Mouse (Mus musculus) neural tube, embryonic 10.5 days (tissue): Measurements from ENCODE around the gene Myo1d.

Source experiments
- DNase-seq: peaks from one replicate; pipeline ENCODE4 v3.0.0-alpha.2; 2017; ENCODE audit warnings: low spot score; ENCODE audit errors: extremely low spot score

The Myo1d gene

GRCm38 (mm10) chr11:80622233-80623037, 157.4 kb downstream of the Myo1d start:
- DNase-seq, result peak; percentile 39

- DNase-seq, result no peak
These were observed 164.7 kb downstream of the Myo1d start for GRCm38 (mm10) chr11:80614949-80615725.

GRCm38 (mm10) chr11:80614418-80614817, 165.4 kb downstream of the Myo1d start:
- DNase-seq, result no peak

GRCm38 (mm10) chr11:80613534-80613933, 166.3 kb downstream of the Myo1d start:
- peak; percentile 71 for DNase-seq

- peak; percentile 54 for DNase-seq
These were observed 177.0 kb downstream of the Myo1d start for GRCm38 (mm10) chr11:80602707-80603441.

- DNase-seq, result no peak
These were observed 177.8 kb downstream of the Myo1d start for GRCm38 (mm10) chr11:80602041-80602458.

- no peak for DNase-seq
These were observed 178.6 kb downstream of the Myo1d start for GRCm38 (mm10) chr11:80601040-80601864.

GRCm38 (mm10) chr11:80595482-80595881, 184.3 kb downstream of the Myo1d start:
- no peak for DNase-seq

GRCm38 (mm10) chr11:80589387-80589786, 190.4 kb downstream of the Myo1d start:
- DNase-seq, result no peak

GRCm38 (mm10) chr11:80585761-80586160, 194.1 kb downstream of the Myo1d start:
- DNase-seq, result no peak

- DNase-seq, result no peak
These were observed 194.6 kb downstream of the Myo1d start for GRCm38 (mm10) chr11:80585211-80585610.

GRCm38 (mm10) chr11:80580494-80580893, 199.3 kb downstream of the Myo1d start:
- DNase-seq, result no peak

GRCm38 (mm10) chr11:80577747-80578640, 201.8 kb downstream of the Myo1d start:
- DNase-seq, result peak; percentile 74

GRCm38 (mm10) chr11:80575794-80576193, 204.0 kb downstream of the Myo1d start:
- DNase-seq, result no peak

- DNase-seq, result no peak
These were observed 213.5 kb downstream of the Myo1d start for GRCm38 (mm10) chr11:80566286-80566685.

GRCm38 (mm10) chr11:80564975-80565965, 214.6 kb downstream of the Myo1d start:
- DNase-seq, result no peak

- DNase-seq, result no peak
These were observed 217.3 kb downstream of the Myo1d start for GRCm38 (mm10) chr11:80562479-80562878.

- DNase-seq, result no peak
These were observed 219.1 kb downstream of the Myo1d start for GRCm38 (mm10) chr11:80560770-80561169.

GRCm38 (mm10) chr11:80555416-80555815, 224.4 kb downstream of the Myo1d start:
- no peak for DNase-seq
